Mouse (Mus musculus) forebrain, postnatal 0 days (tissue): Measurements from ENCODE around the gene Prep. TPM values are rescaled to one million over a fixed set of nuclear protein-coding genes. Genes with fewer than 3 reads are reported as not detected.

ENCODE experiments used
- ATAC-seq: fragments of 200-750 bp; cut with Nextera tagmentation; 2 replicates; pipeline ENCODE4 v1.8.0; 2017; ENCODE audit warnings: mild to moderate bottlenecking, moderate library complexity
- DNase-seq: peaks from one replicate; pipeline ENCODE4 v3.0.0-alpha.2; 2015
- H3K27ac ChIP-seq: fragments of 300-500 bp; sonication (generic); 2 replicates; pipeline ENCODE4 v1.5.1; 2014; ENCODE audit warnings: low read depth, mild to moderate bottlenecking, antibody characterized with exemption, low read length, moderate library complexity, mixed read lengths
- H3K27me3 ChIP-seq: fragments of 300-500 bp; sonication (generic); 2 replicates; pipeline ENCODE4 v1.6.1; 2014; ENCODE audit warnings: mild to moderate bottlenecking, low read length, mixed read lengths; ENCODE audit not compliant: insufficient read depth
- H3K36me3 ChIP-seq: fragments of 300-500 bp; sonication (generic); 2 replicates; pipeline ENCODE4 v1.6.1; 2014; ENCODE audit warnings: mild to moderate bottlenecking, moderate library complexity; ENCODE audit not compliant: insufficient read depth
- H3K4me1 ChIP-seq: fragments of 300-500 bp; sonication (generic); 2 replicates; pipeline ENCODE4 v1.6.1; 2014; ENCODE audit warnings: antibody characterized with exemption; ENCODE audit not compliant: insufficient read depth
- H3K4me2 ChIP-seq: fragments of 300-500 bp; sonication (generic); 2 replicates; pipeline ENCODE4 v1.6.1; 2014; ENCODE audit warnings: low read depth, mild to moderate bottlenecking, moderate library complexity
- H3K4me3 ChIP-seq: fragments of 300-500 bp; sonication (generic); 2 replicates; pipeline ENCODE4 v1.5.1; 2014; ENCODE audit warnings: low read depth, low read length, mixed read lengths
- H3K9ac ChIP-seq: fragments of 300-500 bp; sonication (generic); 2 replicates; pipeline ENCODE4 v1.6.1; 2014; ENCODE audit warnings: mild to moderate bottlenecking
- H3K9me3 ChIP-seq: fragments of 300-500 bp; sonication (generic); 2 replicates; pipeline ENCODE4 v1.6.1; 2016; ENCODE audit warnings: low read length
- CTCF ChIP-seq: sonication (generic); IDR thresholded peaks from 2 replicates; pipeline ENCODE4 v1.5.1; 2016; ENCODE audit warnings: antibody characterized with exemption, control low read depth, low read depth
- WGBS: fragments of 180-500 bp; shearing (Covaris S2); extraction: QIAGEN DNeasy Blood & Tissue Kit; methylation state at CpG from one replicate; pipeline ENCODE4 v1.1.7; 2014; 5-methylcytosine and 5-hydroxymethylcytosine counted together
- polyA plus RNA-seq: library from polyadenylated mRNA; unstranded; fragments of >200 nt; fragmentation: Nextera tagmentation; extraction: Ambion mirVana; gene quantifications from 2 replicates; pipeline ENCODE4 v1.2.1, GENCODE M21; 2015
- total RNA-seq: library from RNA; depleted of rRNA; stranded (reverse); fragments of >200 nt; gene quantifications from 2 replicates; pipeline ENCODE4 v1.2.3, GENCODE M21; 2014

The Prep gene
- total and polyA plus RNA-seq, 2 experiments from 2014 or later = 18.1 to 19.0 TPM

GRCm38 (mm10) chr10:45109974-45110373 is 43.0 kb downstream of the Prep start:
- no peak overlapping the region for H3K4me2 ChIP-seq
- no peaks in the 10 kb centered on the region for H3K4me1 ChIP-seq
- H3K27me3 ChIP-seq = no peaks in the 10 kb centered on the region
- 89% methylated on average over 6 of the region's 6 CpGs for WGBS
- DNase-seq = no peak
- TF ChIP-seq CTCF = no peak
- no peak overlapping the region for H3K27ac ChIP-seq
- no peak overlapping the region for H3K4me3 ChIP-seq
- H3K9ac ChIP-seq = no peak overlapping the region
- no peak for ATAC-seq
- peaks cover 30% of the 10 kb centered on the region for H3K36me3 ChIP-seq
- no peaks in the 10 kb centered on the region for H3K9me3 ChIP-seq

GRCm38 (mm10) chr10:45112927-45113326 is 45.9 kb downstream of the Prep start:
- 80% methylated on average over 11 of the region's 11 CpGs for WGBS
- Histone ChIP-seq H3K4me2 (no peak overlapping the region), H3K4me3 (no peak overlapping the region), H3K36me3 (peaks cover 46% of the 10 kb centered on the region), H3K4me1 (no peaks in the 10 kb centered on the region), H3K9me3 (no peaks in the 10 kb centered on the region), H3K9ac (no peak overlapping the region), H3K27ac (no peak overlapping the region), H3K27me3 (no peaks in the 10 kb centered on the region)
- DNase-seq (no peak), ATAC-seq (no peak)
- no peak for TF ChIP-seq CTCF

- H3K4me1 ChIP-seq = no peaks in the 10 kb centered on the region
- H3K27ac ChIP-seq = no peak overlapping the region
- 97% methylated on average over 4 of the region's 4 CpGs for WGBS
- ATAC-seq = peak; percentile 43
- no peaks in the 10 kb centered on the region for H3K9me3 ChIP-seq
- no peak overlapping the region for H3K4me2 ChIP-seq
- peak; percentile 67 for TF ChIP-seq CTCF
- peaks cover 38% of the 10 kb centered on the region for H3K36me3 ChIP-seq
- H3K9ac ChIP-seq = no peak overlapping the region
- DNase-seq = no peak
- no peak overlapping the region for H3K4me3 ChIP-seq
- H3K27me3 ChIP-seq = no peaks in the 10 kb centered on the region
These were observed 47.5 kb downstream of the Prep start for GRCm38 (mm10) chr10:45114462-45114861.

GRCm38 (mm10) chr10:45116832-45117231 is 49.8 kb downstream of the Prep start:
- TF ChIP-seq CTCF = no peak
- Histone ChIP-seq H3K9me3 (no peaks in the 10 kb centered on the region), H3K36me3 (peaks cover 42% of the 10 kb centered on the region), H3K27ac (no peak overlapping the region), H3K4me2 (no peak overlapping the region), H3K9ac (no peak overlapping the region), H3K27me3 (no peaks in the 10 kb centered on the region), H3K4me3 (no peak overlapping the region), H3K4me1 (no peaks in the 10 kb centered on the region)
- no peak for ATAC-seq
- DNase-seq = no peak
- 96% methylated on average over 5 of the region's 5 CpGs for WGBS

- peaks cover 43% of the 10 kb centered on the region for H3K36me3 ChIP-seq
- no peaks in the 10 kb centered on the region for H3K27me3 ChIP-seq
- no peak overlapping the region for H3K4me2 ChIP-seq
- H3K27ac ChIP-seq = no peak overlapping the region
- no peak for ATAC-seq
- WGBS = 90% methylated on average over 8 of the region's 8 CpGs
- no peak for TF ChIP-seq CTCF
- no peak overlapping the region for H3K9ac ChIP-seq
- no peak for DNase-seq
- no peak overlapping the region for H3K4me3 ChIP-seq
- H3K9me3 ChIP-seq = no peaks in the 10 kb centered on the region
- no peaks in the 10 kb centered on the region for H3K4me1 ChIP-seq
These were observed 51.4 kb downstream of the Prep start for GRCm38 (mm10) chr10:45118389-45118788.

GRCm38 (mm10) chr10:45121637-45122036 is 54.6 kb downstream of the Prep start:
- no peak for TF ChIP-seq CTCF
- no peak for ATAC-seq
- H3K4me3 ChIP-seq = no peak overlapping the region
- no peak overlapping the region for H3K27ac ChIP-seq
- DNase-seq = no peak
- no peak overlapping the region for H3K4me2 ChIP-seq
- H3K9ac ChIP-seq = no peak overlapping the region
- peaks cover 38% of the 10 kb centered on the region for H3K36me3 ChIP-seq
- no peaks in the 10 kb centered on the region for H3K27me3 ChIP-seq
- no peaks in the 10 kb centered on the region for H3K9me3 ChIP-seq
- WGBS = 91% methylated on average over 3 of the region's 3 CpGs
- no peaks in the 10 kb centered on the region for H3K4me1 ChIP-seq

- Histone ChIP-seq H3K9ac (no peak overlapping the region), H3K9me3 (no peaks in the 10 kb centered on the region), H3K4me1 (no peaks in the 10 kb centered on the region), H3K27ac (no peak overlapping the region), H3K36me3 (peaks cover 32% of the 10 kb centered on the region), H3K4me2 (no peak overlapping the region), H3K4me3 (no peak overlapping the region), H3K27me3 (no peaks in the 10 kb centered on the region)
- TF ChIP-seq CTCF = no peak
- 79% methylated on average over 5 of the region's 5 CpGs for WGBS
- DNase-seq (no peak), ATAC-seq (no peak)
These were observed 55.5 kb downstream of the Prep start for GRCm38 (mm10) chr10:45122476-45122875.

- H3K4me3 ChIP-seq = no peak overlapping the region
- DNase-seq (no peak), ATAC-seq (no peak)
- TF ChIP-seq CTCF = no peak
- H3K36me3 ChIP-seq = peaks cover 37% of the 10 kb centered on the region
- H3K27ac ChIP-seq = no peak overlapping the region
- WGBS = 86% methylated on average over 6 of the region's 6 CpGs
- no peak overlapping the region for H3K9ac ChIP-seq
- H3K4me2 ChIP-seq = no peak overlapping the region
- no peaks in the 10 kb centered on the region for H3K9me3 ChIP-seq
- H3K4me1 ChIP-seq = no peaks in the 10 kb centered on the region
- no peaks in the 10 kb centered on the region for H3K27me3 ChIP-seq
These were observed 56.0 kb downstream of the Prep start for GRCm38 (mm10) chr10:45123011-45123410.
